Mouse (Mus musculus) neural tube, embryonic 13.5 days (tissue): ENCODE results near the gene Cdt1. TPM values are rescaled to one million over a fixed set of nuclear protein-coding genes. Genes with fewer than 3 reads are reported as not detected.
A peak's percentile ranks its signal among the peaks of the same experiment; 100 is the strongest.
"Not testable (repeated sequence)": the region's sequence is repeated elsewhere in the genome, so short reads cannot be mapped to it uniquely, and the experiment has no call there.

Source experiments
- ATAC-seq: fragments of 200-750 bp; cut with Nextera tagmentation; 2 replicates; pipeline ENCODE4 v1.8.0; 2017; ENCODE audit warnings: low read depth, mild to moderate bottlenecking, moderate TSS enrichment, moderate library complexity
- H3K27ac ChIP-seq: fragments of 300-500 bp; sonication (generic); replicated peaks from 2 replicates; pipeline ENCODE4 v1.5.1; 2015; ENCODE audit warnings: moderate library complexity, mild to moderate bottlenecking, inconsistent platforms
- H3K27me3 ChIP-seq: fragments of 300-500 bp; sonication (generic); 2 replicates; pipeline ENCODE4 v1.6.1; 2015; ENCODE audit warnings: mild to moderate bottlenecking, inconsistent platforms
- H3K36me3 ChIP-seq: fragments of 300-500 bp; sonication (generic); 2 replicates; pipeline ENCODE4 v1.6.1; 2015; ENCODE audit warnings: mild to moderate bottlenecking, inconsistent platforms
- H3K4me1 ChIP-seq: fragments of 300-500 bp; sonication (generic); replicated peaks from 2 replicates; pipeline ENCODE4 v1.6.1; 2015; ENCODE audit warnings: inconsistent platforms
- H3K4me2 ChIP-seq: fragments of 300-500 bp; sonication (generic); 2 replicates; pipeline ENCODE4 v1.6.1; 2015; ENCODE audit warnings: inconsistent platforms, mild to moderate bottlenecking, moderate library complexity
- H3K4me3 ChIP-seq: fragments of 300-500 bp; sonication (generic); 2 replicates; pipeline ENCODE4 v1.5.1; 2015; ENCODE audit warnings: mild to moderate bottlenecking, inconsistent platforms
- H3K9ac ChIP-seq: fragments of 300-500 bp; sonication (generic); 2 replicates; pipeline ENCODE4 v1.6.1; 2015; ENCODE audit warnings: moderate library complexity, mild to moderate bottlenecking, inconsistent platforms
- H3K9me3 ChIP-seq: fragments of 300-500 bp; sonication (generic); 2 replicates; pipeline ENCODE4 v1.6.1; 2016; ENCODE audit warnings: inconsistent platforms
- WGBS: fragments of 180-500 bp; shearing (Covaris S2); methylation state at CpG from one replicate; pipeline ENCODE4 v1.1.7; 2015; 5-methylcytosine and 5-hydroxymethylcytosine counted together
- polyA plus RNA-seq: library from polyadenylated mRNA; unstranded; fragments of >200 nt; fragmentation: Nextera tagmentation; extraction: Ambion mirVana; gene quantifications from 2 replicates; pipeline ENCODE4 v1.2.1, GENCODE M21; 2015

Gene Cdt1
- polyA plus RNA-seq, 1 experiment from 2014 or later, result 7.3 TPM

- ATAC-seq, result no peak
- H3K4me2 ChIP-seq, result peak overlapping the region; percentile 88
- no peak overlapping the region; the same call in 1 of the 2 replicates for H3K9ac ChIP-seq
- H3K27ac ChIP-seq, result no peak overlapping the region
- H3K27me3 ChIP-seq, result no peaks in the 10 kb centered on the region
- no peaks in the 10 kb centered on the region for H3K9me3 ChIP-seq
- whole genome bisulfite sequencing, result 64% methylated on average over 9 of the region's 9 CpGs
- peak overlapping the region; percentile 73 for H3K4me3 ChIP-seq
- peaks cover 41% of the 10 kb centered on the region for H3K4me1 ChIP-seq
- H3K36me3 ChIP-seq, result peaks cover 32% of the 10 kb centered on the region
These were observed 1.5 kb downstream of the Cdt1 start for GRCm38 (mm10) chr8:122569329-122569728.

GRCm38 (mm10) chr8:122569996-122570395 lies 2.2 kb downstream of the Cdt1 start:
- no peak for ATAC-seq
- H3K4me3 ChIP-seq, result no peak overlapping the region
- 97% methylated on average over 16 of the region's 16 CpGs for WGBS

GRCm38 (mm10) chr8:122571153-122571552 lies 3.3 kb downstream of the Cdt1 start:
- Histone ChIP-seq H3K9me3 (no peaks in the 10 kb centered on the region), H3K4me3 (no peak overlapping the region), H3K27ac (no peak overlapping the region), H3K9ac (no peak overlapping the region), H3K4me1 (peaks cover 59% of the 10 kb centered on the region), H3K27me3 (no peaks in the 10 kb centered on the region), H3K36me3 (peaks cover 29% of the 10 kb centered on the region), H3K4me2 (no peak overlapping the region)
- no peak for ATAC-seq
- 91% methylated on average over 11 of the region's 11 CpGs for WGBS

More at GRCm38 (mm10) chr8:122569996-122570395, 2.2 kb downstream of the Cdt1 start:
- H3K36me3 ChIP-seq, result peaks cover 29% of the 10 kb centered on the region
- no peaks in the 10 kb centered on the region for H3K27me3 ChIP-seq
- H3K4me2 ChIP-seq, result no peak overlapping the region
- no peak overlapping the region for H3K27ac ChIP-seq
- no peaks in the 10 kb centered on the region for H3K9me3 ChIP-seq
- H3K9ac ChIP-seq, result no peak overlapping the region
- H3K4me1 ChIP-seq, result peaks cover 48% of the 10 kb centered on the region

- H3K4me3 ChIP-seq, result no peak overlapping the region
- H3K4me1 ChIP-seq, result peaks cover 57% of the 10 kb centered on the region
- 93% methylated on average over 17 of the region's 17 CpGs for whole genome bisulfite sequencing
- no peak overlapping the region for H3K9ac ChIP-seq
- H3K27ac ChIP-seq, result no peak overlapping the region
- peaks cover 29% of the 10 kb centered on the region for H3K36me3 ChIP-seq
- H3K27me3 ChIP-seq, result no peaks in the 10 kb centered on the region
- no peak overlapping the region for H3K4me2 ChIP-seq
- H3K9me3 ChIP-seq, result no peaks in the 10 kb centered on the region
- no peak for ATAC-seq
These were observed 4.0 kb downstream of the Cdt1 start for GRCm38 (mm10) chr8:122571750-122572267.

GRCm38 (mm10) chr8:122572751-122573150 lies 4.9 kb downstream of the Cdt1 start:
- Histone ChIP-seq H3K36me3 (peaks cover 29% of the 10 kb centered on the region), H3K4me1 (peaks cover 57% of the 10 kb centered on the region), H3K9ac (no peak overlapping the region), H3K4me2 (no peak overlapping the region), H3K9me3 (no peaks in the 10 kb centered on the region), H3K27ac (no peak overlapping the region), H3K4me3 (no peak overlapping the region), H3K27me3 (no peaks in the 10 kb centered on the region)
- ATAC-seq, result no peak
- 92% methylated on average over 3 of the region's 3 CpGs for WGBS

GRCm38 (mm10) chr8:122573176-122573575 lies 5.4 kb downstream of the Cdt1 start:
- H3K4me3 ChIP-seq, H3K27me3 ChIP-seq, H3K9ac ChIP-seq, H3K4me2 ChIP-seq, H3K9me3 ChIP-seq, H3K27ac ChIP-seq, ATAC-seq: not testable (repeated sequence)
- WGBS, result 21% methylated on average over 4 of the region's 4 CpGs
- Histone ChIP-seq H3K36me3 (peaks cover 29% of the 10 kb centered on the region), H3K4me1 (peaks cover 56% of the 10 kb centered on the region)

GRCm38 (mm10) chr8:122573577-122573976 lies 5.8 kb downstream of the Cdt1 start:
- no peaks in the 10 kb centered on the region for H3K27me3 ChIP-seq
- H3K9ac ChIP-seq, result no peak overlapping the region
- peaks cover 52% of the 10 kb centered on the region for H3K4me1 ChIP-seq
- no peak overlapping the region for H3K4me3 ChIP-seq
- no peak overlapping the region for H3K27ac ChIP-seq
- WGBS, result 37% methylated on average over 9 of the region's 9 CpGs
- no peaks in the 10 kb centered on the region for H3K9me3 ChIP-seq
- no peak overlapping the region for H3K4me2 ChIP-seq
- H3K36me3 ChIP-seq, result peaks cover 29% of the 10 kb centered on the region
- ATAC-seq, result no peak

GRCm38 (mm10) chr8:122574264-122574663 lies 6.4 kb downstream of the Cdt1 start:
- Histone ChIP-seq H3K4me1 (peaks cover 49% of the 10 kb centered on the region), H3K9me3 (no peaks in the 10 kb centered on the region), H3K27me3 (no peaks in the 10 kb centered on the region), H3K9ac (no peak overlapping the region), H3K4me2 (0 out of 2 replicates have a peak overlapping the region, but pooled peaks have one; percentile 80), H3K27ac (no peak overlapping the region), H3K4me3 (no peak overlapping the region), H3K36me3 (peaks cover 29% of the 10 kb centered on the region)
- 35% methylated on average over 3 of the region's 3 CpGs for WGBS
- ATAC-seq, result no peak

- ATAC-seq, result no peak
- Histone ChIP-seq H3K27ac (no peak overlapping the region), H3K9me3 (no peaks in the 10 kb centered on the region), H3K4me3 (no peak overlapping the region), H3K4me1 (peaks cover 52% of the 10 kb centered on the region), H3K4me2 (peak overlapping the region; percentile 80), H3K27me3 (no peaks in the 10 kb centered on the region), H3K9ac (no peak overlapping the region), H3K36me3 (peaks cover 29% of the 10 kb centered on the region)
- WGBS, result 52% methylated on average over 10 of the region's 10 CpGs
These were observed 6.9 kb downstream of the Cdt1 start for GRCm38 (mm10) chr8:122574667-122575251.

GRCm38 (mm10) chr8:122575286-122575685 lies 7.5 kb downstream of the Cdt1 start:
- Histone ChIP-seq H3K9ac (peak overlapping the region; percentile 82; the same call in 1 of the 2 replicates), H3K4me2 (peak overlapping the region; percentile 80), H3K36me3 (peaks cover 26% of the 10 kb centered on the region), H3K4me3 (peak overlapping the region; percentile 60), H3K27me3 (no peaks in the 10 kb centered on the region), H3K9me3 (no peaks in the 10 kb centered on the region), H3K4me1 (peaks cover 55% of the 10 kb centered on the region), H3K27ac (no peak overlapping the region)
- ATAC-seq, result no peak
- WGBS, result 77% methylated on average over 8 of the region's 8 CpGs

GRCm38 (mm10) chr8:122575735-122576647 lies 8.2 kb downstream of the Cdt1 start:
- H3K27me3 ChIP-seq, result no peaks in the 10 kb centered on the region
- 18% methylated on average over 21 of the region's 21 CpGs for WGBS
- peak overlapping the region; percentile 80 for H3K4me2 ChIP-seq
- H3K9ac ChIP-seq, result peak overlapping the region; percentile 82
- peaks cover 55% of the 10 kb centered on the region for H3K4me1 ChIP-seq
- peak overlapping the region; percentile 60 for H3K4me3 ChIP-seq
- H3K27ac ChIP-seq, result peak overlapping the region; percentile 75
- ATAC-seq, result peak; percentile 45
- H3K36me3 ChIP-seq, result peaks cover 19% of the 10 kb centered on the region
- H3K9me3 ChIP-seq, result no peaks in the 10 kb centered on the region

- peak; percentile 89 for ATAC-seq
- H3K4me1 ChIP-seq, result peaks cover 55% of the 10 kb centered on the region
- peak within 1 kb of the TSS; percentile 80 for H3K4me2 ChIP-seq
- under 1% methylated on average over 39 of the region's 39 CpGs for WGBS
- no peaks in the 10 kb centered on the region for H3K9me3 ChIP-seq
- peaks cover 13% of the 10 kb centered on the region for H3K36me3 ChIP-seq
- peak within 1 kb of the TSS; percentile 60 for H3K4me3 ChIP-seq
- peak within 1 kb of the TSS; percentile 75 for H3K27ac ChIP-seq
- peak within 1 kb of the TSS; percentile 82 for H3K9ac ChIP-seq
- no peaks in the 10 kb centered on the region for H3K27me3 ChIP-seq
These were observed 8.8 kb downstream of the Cdt1 start, which contains the start of gene Aprt for GRCm38 (mm10) chr8:122576648-122577022. Gene Aprt, minus strand, starts transcription at chr8:122576909.
